Mouse (Mus musculus) hindbrain, embryonic 10.5 days (tissue): Measurements from ENCODE around the gene Pus10. TPM values are rescaled to one million over a fixed set of nuclear protein-coding genes. Genes with fewer than 3 reads are reported as not detected.

ENCODE experiments used
- DNase-seq: peaks from one replicate; pipeline ENCODE4 v3.0.0-alpha.2; 2017; ENCODE audit warnings: low spot score
- H3K27ac ChIP-seq: fragments of 300-500 bp; sonication (generic); 2 replicates; pipeline ENCODE4 v1.5.1; 2016; ENCODE audit warnings: mild to moderate bottlenecking, moderate library complexity
- H3K27me3 ChIP-seq: fragments of 300-500 bp; sonication (generic); 2 replicates; pipeline ENCODE4 v1.6.1; 2016; ENCODE audit warnings: mild to moderate bottlenecking; ENCODE audit not compliant: poor library complexity, insufficient read depth, severe bottlenecking
- H3K36me3 ChIP-seq: fragments of 300-500 bp; sonication (generic); 2 replicates; pipeline ENCODE4 v1.6.1; 2016; ENCODE audit warnings: mild to moderate bottlenecking, moderate library complexity
- H3K4me1 ChIP-seq: fragments of 300-500 bp; sonication (generic); replicated peaks from 2 replicates; pipeline ENCODE4 v1.6.1; 2016; ENCODE audit warnings: mild to moderate bottlenecking
- H3K4me3 ChIP-seq: fragments of 300-500 bp; sonication (generic); 2 replicates; pipeline ENCODE4 v1.5.1; 2016; ENCODE audit warnings: mild to moderate bottlenecking, moderate library complexity
- H3K9me3 ChIP-seq: fragments of 300-500 bp; sonication (generic); 2 replicates; pipeline ENCODE4 v1.6.1; 2016; ENCODE audit warnings: mild to moderate bottlenecking, moderate library complexity
- WGBS: fragments of 180-500 bp; shearing (Covaris S2); methylation state at CpG from one replicate; pipeline ENCODE4 v1.1.7; 2016; 5-methylcytosine and 5-hydroxymethylcytosine counted together
- polyA plus RNA-seq: library from polyadenylated mRNA; unstranded; fragments of >200 nt; fragmentation: Nextera tagmentation; extraction: Ambion mirVana; gene quantifications from 2 replicates; pipeline ENCODE4 v1.2.1, GENCODE M21; 2016

Gene Pus10
- polyA plus RNA-seq, result 17.7 and 20.5 TPM in 2 replicates

- Histone ChIP-seq H3K27ac (peak within 1 kb of the TSS; percentile 93), H3K4me3 (peak within 1 kb of the TSS; percentile 79), H3K9me3 (no peaks in the 10 kb centered on the region), H3K4me1 (peaks cover 16% of the 10 kb centered on the region), H3K27me3 (no peaks in the 10 kb centered on the region), H3K36me3 (no peaks in the 10 kb centered on the region)
- DNase-seq, result no peak
- WGBS, result under 1% methylated on average over 40 of the region's 40 CpGs
Measured at GRCm38 (mm10) chr11:23665311-23665786, at the start of gene Pus10. Gene Pus10, plus strand, starts transcription at chr11:23665674.

- whole genome bisulfite sequencing, result 87% methylated on average over 5 of the region's 5 CpGs
- Histone ChIP-seq H3K27me3 (no peaks in the 10 kb centered on the region), H3K36me3 (peaks cover 53% of the 10 kb centered on the region), H3K27ac (no peak overlapping the region), H3K4me1 (no peaks in the 10 kb centered on the region), H3K9me3 (no peaks in the 10 kb centered on the region), H3K4me3 (no peak overlapping the region)
- no peak for DNase-seq
Measured at GRCm38 (mm10) chr11:23618995-23619394, 46.5 kb upstream of the Pus10 start.

- no peak for DNase-seq
- Histone ChIP-seq H3K4me3 (no peak overlapping the region), H3K4me1 (peaks cover 13% of the 10 kb centered on the region), H3K36me3 (peaks cover 17% of the 10 kb centered on the region), H3K27me3 (no peaks in the 10 kb centered on the region), H3K27ac (no peak overlapping the region), H3K9me3 (no peaks in the 10 kb centered on the region)
Measured at GRCm38 (mm10) chr11:23630664-23631063, 34.8 kb upstream of the Pus10 start.

DNA sequence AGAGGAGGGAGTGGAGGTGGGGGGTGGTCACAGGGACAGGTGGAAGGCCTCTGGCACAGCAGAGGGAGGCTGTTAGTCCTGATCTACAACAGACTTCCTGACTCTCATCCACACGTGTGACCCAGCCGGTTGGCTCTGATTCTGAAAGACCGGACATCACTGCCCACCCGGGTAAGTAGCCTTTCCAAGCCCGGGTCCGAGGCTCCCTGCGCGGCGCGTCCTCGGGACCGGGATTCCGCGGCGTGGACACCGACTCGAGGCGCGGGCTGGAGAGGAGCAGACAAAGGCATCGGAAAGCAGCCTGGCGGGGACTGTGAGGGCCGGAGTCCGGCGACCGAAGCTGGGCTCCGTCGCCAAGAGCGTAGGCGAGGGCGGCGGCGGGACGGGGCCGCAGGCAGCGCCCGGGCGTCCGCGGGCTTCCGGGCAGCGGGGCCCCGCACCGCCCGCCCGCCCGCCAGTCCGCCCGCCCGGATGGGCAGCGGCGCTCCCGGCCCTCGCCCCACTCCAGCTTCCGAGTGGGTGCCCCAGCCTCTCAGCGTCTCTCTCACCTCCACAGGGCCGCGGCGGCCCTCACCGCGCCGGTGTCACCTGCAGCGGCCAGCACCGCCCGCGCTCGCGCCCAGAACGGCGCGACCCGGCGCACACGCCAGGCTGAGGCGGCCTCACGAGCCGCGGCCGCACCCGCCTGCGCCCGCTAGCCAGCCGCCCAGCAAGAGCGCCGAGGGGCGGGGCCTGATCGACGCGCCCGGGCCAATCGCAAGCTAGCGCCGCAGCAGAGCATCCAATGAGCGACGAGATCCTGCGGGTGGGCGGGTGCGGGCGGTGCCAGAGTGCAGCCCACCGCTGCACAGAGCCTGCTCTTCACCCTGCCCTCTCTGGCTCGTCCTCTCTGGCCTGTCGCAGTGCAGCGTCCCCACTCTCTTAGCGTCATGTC lies 32.3 kb upstream of the Pus10 start, which contains the start of gene 0610010F05Rik:
0610010F05Rik (minus strand) TSS at position 695 of the 934 bp plus-strand sequence.
- Histone ChIP-seq H3K36me3 (peaks cover 13% of the 10 kb centered on the region), H3K4me3 (peak within 1 kb of the TSS; percentile 85), H3K27ac (peak within 1 kb of the TSS; percentile 97), H3K9me3 (no peaks in the 10 kb centered on the region), H3K4me1 (peaks cover 13% of the 10 kb centered on the region), H3K27me3 (no peaks in the 10 kb centered on the region)
- WGBS, result under 1% methylated on average over 102 of the region's 103 CpGs
- peak; percentile 92 for DNase-seq

DNA sequence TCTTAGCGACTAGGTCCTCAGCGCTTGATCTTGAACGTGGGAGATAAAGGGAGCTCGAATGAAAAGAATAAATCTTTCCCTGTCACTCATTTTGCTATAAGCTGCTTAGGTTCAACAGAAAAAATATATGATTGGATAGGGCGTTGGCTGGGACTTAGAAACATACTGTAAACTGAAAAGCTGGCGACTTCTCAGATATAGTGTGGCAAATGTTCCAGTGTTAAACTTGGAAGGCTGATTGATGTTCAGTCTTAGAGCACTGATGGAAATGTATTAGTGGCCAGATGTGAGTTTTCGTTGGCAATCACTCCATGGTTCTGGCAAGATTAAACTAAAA lies 31.6 kb upstream of the Pus10 start:
- 18% methylated on average over 7 of the region's 7 CpGs for WGBS
- DNase-seq, result no peak
- H3K27ac ChIP-seq, result peak overlapping the region; percentile 97

DNA sequence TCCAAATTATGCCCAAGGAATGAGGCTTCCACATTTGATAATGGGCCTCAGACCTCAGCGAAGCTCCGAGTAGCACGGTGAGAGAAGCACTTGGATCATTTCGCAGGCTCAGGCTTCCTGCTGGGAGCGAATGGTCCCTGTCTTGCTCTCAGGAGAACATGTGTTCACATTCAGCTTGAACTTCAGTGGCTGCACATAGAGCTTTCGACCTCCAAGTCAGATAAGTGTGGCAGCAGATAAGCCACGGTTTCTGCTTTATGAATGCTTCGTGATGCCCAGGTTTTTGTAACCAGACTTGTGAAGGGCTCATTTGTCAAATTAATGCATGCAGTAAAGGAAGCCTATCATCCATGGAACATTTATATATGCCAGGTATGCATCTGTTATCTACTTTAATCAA lies 30.9 kb upstream of the Pus10 start:
- H3K9me3 ChIP-seq, result no peaks in the 10 kb centered on the region
- WGBS, result 73% methylated on average over 8 of the region's 8 CpGs
- H3K4me1 ChIP-seq, result peaks cover 13% of the 10 kb centered on the region
- no peaks in the 10 kb centered on the region for H3K27me3 ChIP-seq
- DNase-seq, result no peak
- H3K4me3 ChIP-seq, result no peak overlapping the region
- peaks cover 20% of the 10 kb centered on the region for H3K36me3 ChIP-seq
- H3K27ac ChIP-seq, result no peak overlapping the region

More for the DNA sequence above, 31.6 kb upstream of the Pus10 start:
- Histone ChIP-seq H3K4me3 (peak overlapping the region; percentile 85), H3K36me3 (peaks cover 13% of the 10 kb centered on the region), H3K27me3 (no peaks in the 10 kb centered on the region), H3K9me3 (no peaks in the 10 kb centered on the region), H3K4me1 (peaks cover 13% of the 10 kb centered on the region)

- no peak overlapping the region for H3K4me3 ChIP-seq
- no peak for DNase-seq
- H3K27me3 ChIP-seq, result no peaks in the 10 kb centered on the region
- H3K27ac ChIP-seq, result no peak overlapping the region
- H3K36me3 ChIP-seq, result peaks cover 84% of the 10 kb centered on the region
- H3K4me1 ChIP-seq, result no peaks in the 10 kb centered on the region
- H3K9me3 ChIP-seq, result no peaks in the 10 kb centered on the region
Measured at GRCm38 (mm10) chr11:23647431-23647830, 18.0 kb upstream of the Pus10 start.

GRCm38 (mm10) chr11:23647835-23648234 lies 17.6 kb upstream of the Pus10 start:
- Histone ChIP-seq H3K27ac (no peak overlapping the region), H3K36me3 (peaks cover 84% of the 10 kb centered on the region), H3K4me1 (no peaks in the 10 kb centered on the region), H3K9me3 (no peaks in the 10 kb centered on the region), H3K4me3 (no peak overlapping the region), H3K27me3 (no peaks in the 10 kb centered on the region)
- no peak for DNase-seq
- WGBS, result 97% methylated on average over 3 of the region's 3 CpGs

DNA sequence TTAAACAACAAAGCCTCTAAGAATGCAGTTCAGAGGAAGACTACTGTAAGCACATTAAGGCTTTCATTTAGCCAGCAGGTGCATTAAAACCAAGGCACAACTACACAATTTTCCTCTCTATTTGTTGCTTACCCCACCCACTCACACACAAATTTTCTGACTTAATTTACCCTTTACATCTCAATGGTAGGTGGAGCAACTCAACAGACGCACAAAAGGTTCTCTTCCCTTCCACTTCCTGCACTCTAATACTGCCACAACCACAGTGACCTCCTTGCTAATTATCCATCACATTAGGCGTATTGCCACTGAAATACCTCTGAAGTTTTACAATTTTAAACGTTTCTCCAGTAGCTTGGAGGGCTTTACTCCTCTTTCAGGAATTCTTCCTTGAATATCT lies 11.8 kb upstream of the Pus10 start:
- Histone ChIP-seq H3K4me1 (no peaks in the 10 kb centered on the region), H3K9me3 (no peaks in the 10 kb centered on the region), H3K27me3 (no peaks in the 10 kb centered on the region), H3K4me3 (no peak overlapping the region), H3K36me3 (peaks cover 39% of the 10 kb centered on the region), H3K27ac (no peak overlapping the region)
- 74% methylated on average over 3 of the region's 3 CpGs for WGBS
- DNase-seq, result no peak

GRCm38 (mm10) chr11:23657791-23658190 lies 7.7 kb upstream of the Pus10 start:
- no peaks in the 10 kb centered on the region for H3K9me3 ChIP-seq
- H3K27ac ChIP-seq, result no peak overlapping the region
- DNase-seq, result no peak
- H3K4me3 ChIP-seq, result no peak overlapping the region
- H3K4me1 ChIP-seq, result no peaks in the 10 kb centered on the region
- WGBS, result 89% methylated on average over 2 of the region's 2 CpGs
- H3K27me3 ChIP-seq, result no peaks in the 10 kb centered on the region
- H3K36me3 ChIP-seq, result 0 out of 2 replicates have a peak, but pooled peaks cover 6% of the 10 kb centered on the region

DNA sequence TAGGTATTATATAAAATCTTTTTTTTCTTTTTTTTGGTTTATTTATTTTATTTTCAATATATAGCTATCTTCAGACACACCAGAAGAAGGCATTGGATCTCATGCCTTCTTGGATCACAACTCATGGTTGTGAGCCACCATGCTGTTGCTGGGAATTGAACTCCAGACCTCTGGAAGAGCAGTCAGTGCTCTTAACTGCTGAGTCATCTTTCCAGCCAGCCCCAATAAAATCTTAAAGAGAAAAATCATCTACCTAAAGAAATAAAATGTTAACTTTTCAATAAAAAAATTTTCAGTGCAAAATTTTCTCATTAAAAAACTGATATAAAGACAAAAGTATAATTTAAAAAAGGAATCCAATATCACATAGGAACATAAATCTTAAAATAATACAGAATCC lies 1.2 kb upstream of the Pus10 start:
- Histone ChIP-seq H3K4me3 (peak overlapping the region; percentile 79; the same call in 1 of the 2 replicates), H3K27me3 (no peaks in the 10 kb centered on the region), H3K4me1 (peaks cover 16% of the 10 kb centered on the region), H3K36me3 (no peaks in the 10 kb centered on the region), H3K27ac (no peak overlapping the region), H3K9me3 (no peaks in the 10 kb centered on the region)
- DNase-seq, result no peak

GRCm38 (mm10) chr11:23665798-23666501 lies 476 bp downstream of the Pus10 start, which contains the start of gene Pex13:
Gene Pex13, minus strand, starts transcription at chr11:23665959.
- WGBS, result under 1% methylated on average over 49 of the region's 49 CpGs
- Histone ChIP-seq H3K27ac (peak within 1 kb of the TSS; percentile 93), H3K27me3 (no peaks in the 10 kb centered on the region), H3K9me3 (no peaks in the 10 kb centered on the region), H3K36me3 (0 out of 2 replicates have a peak, but pooled peaks cover 3% of the 10 kb centered on the region), H3K4me3 (peak within 1 kb of the TSS; percentile 79), H3K4me1 (peaks cover 16% of the 10 kb centered on the region)
- DNase-seq, result peak; percentile 99

- Histone ChIP-seq H3K9me3 (no peaks in the 10 kb centered on the region), H3K36me3 (0 out of 2 replicates have a peak, but pooled peaks cover 6% of the 10 kb centered on the region), H3K4me3 (peak overlapping the region; percentile 79), H3K4me1 (peaks cover 16% of the 10 kb centered on the region), H3K27me3 (no peaks in the 10 kb centered on the region), H3K27ac (peak overlapping the region; percentile 93)
- DNase-seq, result no peak
- 11% methylated on average over 5 of the region's 5 CpGs for WGBS
Measured at GRCm38 (mm10) chr11:23666526-23666925, 1.1 kb downstream of the Pus10 start.
